ENCODE assay signal across 24 mouse cellular contexts in genomic region chr10:109903241-109903640, GRCm38 (mm10).
DNase-seq lines count a peak whose midpoint lies in the region; ATAC-seq and TF ChIP-seq lines count a peak whose summit lies in the region.
"Had no signal": no experiment of that assay in that cellular context is flagged by ENCODE, and none has a peak within 500 bp of the region (broad histone marks: within the 10 kb centered on the region; RNA-seq: fewer than 3 reads in every experiment).

No protein-coding gene starts in this region.

- H3K4me3 ChIP-seq in heart, embryonic 14.5 days (ENCODE audit: control insufficient read depth in 1 of 2, insufficient read depth in 1 of 2, low read depth in 1 of 2, low read length in 2 of 2), result no peak overlapping the region
- H3K4me3 ChIP-seq in liver, postnatal 0 days (ENCODE audit: low read depth, low read length), result no peak overlapping the region
- H3K4me3 ChIP-seq in liver, embryonic 12.5 days, result no peak overlapping the region
- H3K4me3 ChIP-seq in embryonic facial prominence, embryonic 14.5 days (ENCODE audit: low read depth, low read length), result no peak overlapping the region
- no peak overlapping the region for H3K4me3 ChIP-seq in stomach, postnatal 0 days (ENCODE audit: low read depth, low read length)
- H3K4me3 ChIP-seq: forebrain, embryonic 15.5 days; heart, embryonic 10.5 days; hindbrain, embryonic 13.5 days; layer of hippocampus, adult 2 months; limb, embryonic 12.5 days; midbrain, embryonic 12.5 days; neural tube, embryonic 13.5 days had no signal

- H3K27ac ChIP-seq in heart, embryonic 14.5 days (replicated peaks in 1 of 2; ENCODE audit: control insufficient read depth in 1 of 2, insufficient read depth in 1 of 2, low read depth in 2 of 2, low read length in 2 of 2), result no peak overlapping the region; a peak in 1 of 4 replicates
- no peak overlapping the region for H3K27ac ChIP-seq in liver, postnatal 0 days (ENCODE audit: low read depth)
- no peak overlapping the region for H3K27ac ChIP-seq in liver, embryonic 12.5 days
- H3K27ac ChIP-seq in embryonic facial prominence, embryonic 14.5 days (replicated peaks; ENCODE audit: low read depth, low read length), result peak overlapping the region; percentile 56
- 0 out of 2 replicates have a peak overlapping the region, but pooled peaks have one; percentile 8 for H3K27ac ChIP-seq in stomach, postnatal 0 days (replicated peaks)
- H3K27ac ChIP-seq: forebrain, embryonic 15.5 days; heart, embryonic 10.5 days; hindbrain, embryonic 13.5 days; layer of hippocampus, adult 2 months; limb, embryonic 12.5 days; liver, embryonic 14.5 days; midbrain, embryonic 12.5 days; neural tube, embryonic 13.5 days had no signal

- TF ChIP-seq EP300 in liver, postnatal 0 days (IDR thresholded peaks at IDR 0.05; ENCODE audit: low read depth), result no peak
- TF ChIP-seq EP300 in stomach, postnatal 0 days (optimal IDR thresholded peaks at IDR 0.05), result no peak

- no peaks in the 10 kb centered on the region for H3K27me3 ChIP-seq in heart, embryonic 14.5 days (ENCODE audit: control insufficient read depth, insufficient read depth, low read length)
- H3K27me3 ChIP-seq in liver, postnatal 0 days (ENCODE audit: insufficient read depth, low read length), result no peaks in the 10 kb centered on the region
- no peaks in the 10 kb centered on the region for H3K27me3 ChIP-seq in liver, embryonic 12.5 days (replicated peaks)
- no peaks in the 10 kb centered on the region for H3K27me3 ChIP-seq in embryonic facial prominence, embryonic 14.5 days (replicated peaks; ENCODE audit: control insufficient read depth, insufficient read depth, low read length)
- no peaks in the 10 kb centered on the region for H3K27me3 ChIP-seq in stomach, postnatal 0 days (ENCODE audit: control insufficient read depth, insufficient read depth, low read length)
- H3K27me3 ChIP-seq: forebrain, embryonic 15.5 days; hindbrain, embryonic 13.5 days; limb, embryonic 12.5 days; midbrain, embryonic 12.5 days; neural tube, embryonic 13.5 days had no signal

- no peak overlapping the region for H3K9ac ChIP-seq in heart, embryonic 14.5 days (ENCODE audit: low read length)
- no peak overlapping the region for H3K9ac ChIP-seq in liver, postnatal 0 days (replicated peaks)
- H3K9ac ChIP-seq in liver, embryonic 12.5 days, result no peak overlapping the region
- H3K9ac ChIP-seq in embryonic facial prominence, embryonic 14.5 days (ENCODE audit: low read depth, low read length), result no peak overlapping the region
- H3K9ac ChIP-seq in stomach, postnatal 0 days (ENCODE audit: low read length), result no peak overlapping the region
- H3K9ac ChIP-seq: forebrain, embryonic 15.5 days; hindbrain, embryonic 13.5 days; limb, embryonic 12.5 days; liver, embryonic 14.5 days; midbrain, embryonic 12.5 days; neural tube, embryonic 13.5 days had no signal

- H3K9me3 ChIP-seq in heart, embryonic 14.5 days (ENCODE audit: control insufficient read depth, low read length), result no peaks in the 10 kb centered on the region
- H3K9me3 ChIP-seq in liver, postnatal 0 days (ENCODE audit: low read length), result no peaks in the 10 kb centered on the region
- H3K9me3 ChIP-seq in liver, embryonic 12.5 days (replicated peaks), result no peaks in the 10 kb centered on the region
- H3K9me3 ChIP-seq in embryonic facial prominence, embryonic 14.5 days (ENCODE audit: control insufficient read depth, low read length), result no peaks in the 10 kb centered on the region
- H3K9me3 ChIP-seq in stomach, postnatal 0 days (ENCODE audit: control insufficient read depth, low read length), result no peaks in the 10 kb centered on the region
- H3K9me3 ChIP-seq: forebrain, embryonic 15.5 days; heart, embryonic 10.5 days; hindbrain, embryonic 13.5 days; limb, embryonic 12.5 days; midbrain, embryonic 12.5 days; neural tube, embryonic 13.5 days had no signal

- no peak for ATAC-seq in heart, embryonic 14.5 days (ENCODE audit: insufficient number of reproducible peaks, insufficient read depth, low FRiP score, low read depth)
- no peak for ATAC-seq in liver, postnatal 0 days
- ATAC-seq in liver, embryonic 12.5 days, result no peak
- no peak for ATAC-seq in embryonic facial prominence, embryonic 14.5 days (ENCODE audit: low read depth)
- no peak for ATAC-seq in stomach, postnatal 0 days (ENCODE audit: low FRiP score, low TSS enrichment)
- ATAC-seq: CD4-positive, CD25-positive, alpha-beta regulatory T cell, adult 4 months; forebrain, embryonic 15.5 days; inflammation-experienced regulatory T-cells, adult 6 months had no signal

- H3K36me3 ChIP-seq in heart, embryonic 14.5 days (ENCODE audit: control insufficient read depth, insufficient read depth, low read length), result no peaks in the 10 kb centered on the region
- H3K36me3 ChIP-seq in liver, postnatal 0 days (replicated peaks; ENCODE audit: insufficient read depth, low read length), result no peaks in the 10 kb centered on the region
- no peaks in the 10 kb centered on the region for H3K36me3 ChIP-seq in liver, embryonic 12.5 days
- no peaks in the 10 kb centered on the region for H3K36me3 ChIP-seq in embryonic facial prominence, embryonic 14.5 days (ENCODE audit: control insufficient read depth, insufficient read depth, low read length)
- H3K36me3 ChIP-seq in stomach, postnatal 0 days (ENCODE audit: control insufficient read depth, insufficient read depth, low read length), result no peaks in the 10 kb centered on the region
- H3K36me3 ChIP-seq: forebrain, embryonic 15.5 days; heart, embryonic 10.5 days; hindbrain, embryonic 13.5 days; limb, embryonic 12.5 days; midbrain, embryonic 12.5 days; neural tube, embryonic 13.5 days had no signal

- peak overlapping the region; percentile 24; the same call in 1 of the 2 replicates for H3K4me2 ChIP-seq in heart, embryonic 14.5 days (ENCODE audit: low read length)
- H3K4me2 ChIP-seq in liver, postnatal 0 days (ENCODE audit: low read depth, low read length), result 0 out of 2 replicates have a peak overlapping the region, but pooled peaks have one; percentile 7
- no peak overlapping the region for H3K4me2 ChIP-seq in liver, embryonic 12.5 days
- H3K4me2 ChIP-seq in embryonic facial prominence, embryonic 14.5 days (ENCODE audit: low read depth, low read length), result peak overlapping the region; percentile 31
- peak overlapping the region; percentile 20; the same call in 1 of the 2 replicates for H3K4me2 ChIP-seq in stomach, postnatal 0 days (replicated peaks; ENCODE audit: low read depth)
- H3K4me2 ChIP-seq: forebrain, embryonic 15.5 days; hindbrain, embryonic 13.5 days; limb, embryonic 12.5 days; midbrain, embryonic 12.5 days; neural tube, embryonic 13.5 days had no signal

- peaks cover 0 to 2% of the 10 kb centered on the region in 2 experiments; a peak in 1 of 4 replicates for H3K4me1 ChIP-seq in heart, embryonic 14.5 days (ENCODE audit: control insufficient read depth in 2 of 2, insufficient read depth in 2 of 2, low read length in 2 of 2)
- H3K4me1 ChIP-seq in liver, postnatal 0 days (ENCODE audit: insufficient read depth), result no peaks in the 10 kb centered on the region
- no peaks in the 10 kb centered on the region for H3K4me1 ChIP-seq in liver, embryonic 12.5 days
- 0 out of 2 replicates have a peak, but pooled peaks cover 5% of the 10 kb centered on the region for H3K4me1 ChIP-seq in embryonic facial prominence, embryonic 14.5 days (ENCODE audit: control insufficient read depth, insufficient read depth, low read length)
- H3K4me1 ChIP-seq in stomach, postnatal 0 days (replicated peaks; ENCODE audit: control insufficient read depth, insufficient read depth), result no peaks in the 10 kb centered on the region
- H3K4me1 ChIP-seq: midbrain, embryonic 12.5 days; neural tube, embryonic 13.5 days had no signal

- TF ChIP-seq CTCF in liver, postnatal 0 days (IDR thresholded peaks at IDR 0.05; ENCODE audit: low read depth), result no peak
- TF ChIP-seq CTCF in stomach, postnatal 0 days (IDR thresholded peaks at IDR 0.05; ENCODE audit: low read depth), result no peak

- WGBS in heart, embryonic 14.5 days, result 85% methylated on average over 4 of the region's 4 CpGs
- 74% methylated on average over 4 of the region's 4 CpGs for WGBS in liver, postnatal 0 days (ENCODE audit: insufficient replicate concordance)
- WGBS in liver, embryonic 12.5 days (ENCODE audit: insufficient replicate concordance), result 68% methylated on average over 4 of the region's 4 CpGs
- WGBS in embryonic facial prominence, embryonic 14.5 days, result 71% methylated on average over 4 of the region's 4 CpGs
- WGBS in stomach, postnatal 0 days, result 67% methylated on average over 4 of the region's 4 CpGs

- DNase-seq in heart, postnatal 4 days, result no peak
- DNase-seq in liver, postnatal 0 days, result no peak
- no peak for DNase-seq in embryonic facial prominence, embryonic 14.5 days (ENCODE audit: low spot score)
- no peak for DNase-seq in stomach, postnatal 0 days (ENCODE audit: low spot score)
- DNase-seq in lung, postnatal 10 days, result no peak
- DNase-seq in left cerebral cortex, adult 9 months (ENCODE audit: low spot score in 2 of 2), result no peak
- DNase-seq: cerebellum, adult 11 months; heart, postnatal 14 days; right cerebral cortex, postnatal 14 days; spleen, adult 18-20 months; thymus, adult 18-20 months; thymus, postnatal 4 days had no signal

Comparison
In these comparisons a context has a peak if more than half of its experiments do, and no peak if none do; other contexts are left out.
1. H3K27ac ChIP-seq: peak in embryonic facial prominence, embryonic 14.5 days (single experiment) and stomach, postnatal 0 days (single experiment); none in heart, embryonic 14.5 days (0 of 2), liver, postnatal 0 days (single experiment) and liver, embryonic 12.5 days (single experiment).